9 mouse cellular contexts compared by ENCODE assay signal in the genomic region with DNA sequence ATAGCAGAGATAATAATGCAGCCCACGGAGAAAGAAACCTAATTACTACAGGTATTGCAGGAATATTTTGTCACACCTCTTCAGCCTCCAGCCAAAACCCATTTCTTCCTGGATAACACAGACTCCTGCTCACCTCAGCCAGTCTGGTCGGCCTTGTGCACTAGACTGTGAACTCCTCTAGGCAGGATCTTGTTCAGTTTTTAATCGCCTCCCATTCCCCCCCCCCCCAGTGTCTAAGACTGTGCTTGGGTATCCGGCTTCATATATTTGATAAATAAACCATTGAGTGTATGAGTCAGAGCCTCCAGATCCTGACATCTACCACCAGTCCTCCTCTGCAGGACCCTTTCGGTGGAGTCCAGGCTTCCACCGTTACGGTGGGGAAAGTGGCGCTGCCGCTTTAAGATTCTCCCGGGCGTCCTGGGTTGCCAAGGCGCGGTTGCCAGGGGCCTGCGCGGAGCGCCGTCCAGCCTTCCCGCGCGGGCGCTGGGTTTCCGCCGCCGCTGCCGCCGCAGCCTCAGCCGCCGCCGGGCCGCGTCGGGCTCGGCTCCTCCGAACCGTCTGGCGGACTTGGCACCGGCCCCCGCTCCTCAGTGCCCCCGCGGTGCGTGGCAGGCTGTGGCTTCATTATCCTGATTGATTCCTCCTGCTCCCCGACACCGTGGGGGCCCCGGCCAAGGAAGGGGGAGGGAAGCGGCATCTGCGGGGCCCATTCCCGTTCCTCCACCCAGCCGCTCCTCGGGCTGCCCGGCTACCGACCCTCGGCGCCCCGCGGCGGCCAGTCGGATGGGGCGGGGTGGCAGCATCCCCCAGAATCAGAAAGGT. TPM values are rescaled to one million over a fixed set of nuclear protein-coding genes. Genes with fewer than 3 reads are reported as not detected.
DNase-seq lines count a peak whose midpoint lies in the region; ATAC-seq and TF ChIP-seq lines count a peak whose summit lies in the region.
"Had no signal": no experiment of that assay in that cellular context is flagged by ENCODE, and none has a peak within 500 bp of the region (broad histone marks: within the 10 kb centered on the region; RNA-seq: fewer than 3 reads in every experiment).

No protein-coding gene starts in this region.

- TF ChIP-seq RAD21 in MEL (IDR thresholded peaks at IDR 0.05; ENCODE audit: low read depth, low read length): no peak

- no peak for TF ChIP-seq CTCF in MEL (IDR thresholded peaks at IDR 0.05 in 2 of 3, conservative IDR thresholded peaks at IDR 0.05 in 1 of 3; ENCODE audit: control insufficient read depth in 1 of 3, insufficient read depth in 1 of 3, low read depth in 2 of 3, low read length in 3 of 3, poor library complexity in 1 of 3, severe bottlenecking in 1 of 3)

- peak overlapping the region; percentile 84 for H3K9ac ChIP-seq in MEL (ENCODE audit: control insufficient read depth, low read depth, low read length, poor library complexity, severe bottlenecking)
- H3K9ac ChIP-seq in lung, embryonic 16.5 days (ENCODE audit: low read length): peak overlapping the region; percentile 83

- H3K79me2 ChIP-seq in MEL (ENCODE audit: control insufficient read depth, insufficient read depth, low read length, poor library complexity): no peaks in the 10 kb centered on the region; the same call in 1 of the 2 replicates

- H3K4me3 ChIP-seq in MEL (ENCODE audit: control insufficient read depth in 1 of 2, insufficient read depth in 1 of 2, low read depth in 2 of 2, low read length in 2 of 2): peak overlapping the region; percentile 69 to 78
- peak overlapping the region; percentile 81 for H3K4me3 ChIP-seq in hindbrain, embryonic 10.5 days
- peak overlapping the region; percentile 74 for H3K4me3 ChIP-seq in lung, embryonic 16.5 days (ENCODE audit: low read length)

- WGBS in hindbrain, embryonic 10.5 days: 1% methylated on average over 58 of the region's 58 CpGs
- 2% methylated on average over 58 of the region's 58 CpGs for WGBS in lung, embryonic 16.5 days

- peak; percentile 56 to 66; a peak in 2 of 4 replicates for TF ChIP-seq POLR2A in MEL (IDR thresholded peaks at IDR 0.05; ENCODE audit: control insufficient read depth in 1 of 2, insufficient read depth in 1 of 2, low read depth in 1 of 2, low read length in 2 of 2, poor library complexity in 1 of 2)

- peaks cover 0 to 9% of the 10 kb centered on the region in 2 experiments; a peak in 2 of 4 replicates for H3K36me3 ChIP-seq in MEL (ENCODE audit: control insufficient read depth in 1 of 2, insufficient read depth in 2 of 2, low read length in 2 of 2)
- no peaks in the 10 kb centered on the region for H3K36me3 ChIP-seq in hindbrain, embryonic 10.5 days
- H3K36me3 ChIP-seq in lung, embryonic 16.5 days (ENCODE audit: control insufficient read depth, insufficient read depth, low read length): no peaks in the 10 kb centered on the region

- no peaks in the 10 kb centered on the region for H3K27me3 ChIP-seq in MEL (ENCODE audit: control insufficient read depth in 1 of 2, insufficient read depth in 2 of 2, low read length in 2 of 2)
- peaks cover 77% of the 10 kb centered on the region for H3K27me3 ChIP-seq in hindbrain, embryonic 10.5 days (ENCODE audit: insufficient read depth, poor library complexity, severe bottlenecking)
- H3K27me3 ChIP-seq in lung, embryonic 16.5 days (ENCODE audit: control insufficient read depth, insufficient read depth, low read depth, low read length): peaks cover 11% of the 10 kb centered on the region

- no peak for TF ChIP-seq EP300 in MEL (IDR thresholded peaks at IDR 0.05; ENCODE audit: low read depth in 1 of 2, low read length in 2 of 2)

- H3K4me2 ChIP-seq in lung, embryonic 16.5 days (ENCODE audit: low read depth, low read length): peak overlapping the region; percentile 99

- H3K4me1 ChIP-seq in MEL (ENCODE audit: control insufficient read depth in 1 of 2, insufficient read depth in 2 of 2, low read length in 2 of 2): peaks cover 0 to 11% of the 10 kb centered on the region in 2 experiments; a peak in 3 of 4 replicates
- H3K4me1 ChIP-seq in hindbrain, embryonic 10.5 days (replicated peaks): peaks cover 56% of the 10 kb centered on the region
- H3K4me1 ChIP-seq in lung, embryonic 16.5 days (replicated peaks; ENCODE audit: control insufficient read depth, insufficient read depth, low read length): peaks cover 33% of the 10 kb centered on the region

- H3K9me3 ChIP-seq in MEL (replicated peaks; ENCODE audit: insufficient read depth, low read length): no peaks in the 10 kb centered on the region
- H3K9me3 ChIP-seq in hindbrain, embryonic 10.5 days: no peaks in the 10 kb centered on the region
- H3K9me3 ChIP-seq in lung, embryonic 16.5 days (ENCODE audit: control insufficient read depth, low read length): no peaks in the 10 kb centered on the region

- H3K27ac ChIP-seq in MEL (ENCODE audit: control insufficient read depth, low read depth, low read length): no peak overlapping the region
- peak overlapping the region; percentile 87 for H3K27ac ChIP-seq in hindbrain, embryonic 10.5 days
- no peak overlapping the region for H3K27ac ChIP-seq in lung, embryonic 16.5 days (ENCODE audit: low read length)

- DNase-seq in MEL (ENCODE audit: low read depth, low spot score): peak; percentile 79
- peak; percentile 95 for DNase-seq in cerebellum, adult 8-10 months
- DNase-seq in hindbrain, embryonic 10.5 days (ENCODE audit: low spot score): peak; percentile 79
- peak; percentile 81 to 86 for DNase-seq in layer of hippocampus, postnatal 10 days (ENCODE audit: low spot score in 2 of 2)
- peak; percentile 52 for DNase-seq in ovary, postnatal 14 days (ENCODE audit: low spot score)
- peak; percentile 58 for DNase-seq in urinary bladder, postnatal 25 days (ENCODE audit: low spot score)

- peak; percentile 73 for ATAC-seq in frontal cortex, adult (ENCODE audit: low TSS enrichment)
- peak; percentile 87 for ATAC-seq in lung, embryonic 16.5 days (ENCODE audit: low read depth)

TF ChIP-seq in MEL, 35 proteins besides CTCF, POLR2A, EP300 and RAD21:
- TF ChIP-seq NELFE (IDR thresholded peaks at IDR 0.05; ENCODE audit: low read depth, low read length) (peak; percentile 43; the same call in 1 of the 2 replicates), TBP (IDR thresholded peaks at IDR 0.05; ENCODE audit: low read depth, low read length) (no peak), JUND (IDR thresholded peaks at IDR 0.05; ENCODE audit: low read depth, low read length) (no peak), MAFK (IDR thresholded peaks at IDR 0.05; ENCODE audit: borderline replicate concordance, low read depth, low read length) (no peak), ELF1 (IDR thresholded peaks at IDR 0.05; ENCODE audit: low read depth, low read length) (peak; percentile 45; the same call in 1 of the 2 replicates), GATA1 (IDR thresholded peaks at IDR 0.05; ENCODE audit: low read depth, low read length) (no peak), BHLHE40 (IDR thresholded peaks at IDR 0.05; ENCODE audit: borderline replicate concordance, low read depth, low read length) (no peak), E2F4 (IDR thresholded peaks at IDR 0.05; ENCODE audit: borderline replicate concordance, low read depth, low read length) (no peak; the same call in 1 of the 2 replicates), POLR2AphosphoS2 (IDR thresholded peaks at IDR 0.05; ENCODE audit: low read length) (no peak), TCF12 (IDR thresholded peaks at IDR 0.05; ENCODE audit: low read depth, low read length) (no peak), MAZ (IDR thresholded peaks at IDR 0.05; ENCODE audit: low read depth, low read length) (peak; percentile 30; the same call in 1 of the 2 replicates), MXI1 (IDR thresholded peaks at IDR 0.05; ENCODE audit: low read depth, low read length) (peak; percentile 83), ZKSCAN1 (IDR thresholded peaks at IDR 0.05; ENCODE audit: low read depth, low read length) (no peak), SMC3 (IDR thresholded peaks at IDR 0.05; ENCODE audit: low read depth, low read length) (no peak), TAL1 (IDR thresholded peaks at IDR 0.05; ENCODE audit: low read length) (no peak), USF2 (IDR thresholded peaks at IDR 0.05; ENCODE audit: borderline replicate concordance in 1 of 2, insufficient read depth in 1 of 2, low read depth in 1 of 2, low read length in 2 of 2) (no peak), UBTF (IDR thresholded peaks at IDR 0.05; ENCODE audit: borderline replicate concordance, insufficient read depth, low read depth, low read length) (peak; percentile 88; the same call in 1 of the 2 replicates), NRF1 (IDR thresholded peaks at IDR 0.05; ENCODE audit: insufficient read depth, low read depth, low read length, poor library complexity, severe bottlenecking) (peak; percentile 62), CHD2 (IDR thresholded peaks at IDR 0.05; ENCODE audit: low read length) (no peak), SIN3A (IDR thresholded peaks at IDR 0.05; ENCODE audit: low read length) (peak; percentile 97), CHD1 (IDR thresholded peaks at IDR 0.05; ENCODE audit: low read depth, low read length) (no peak), RCOR1 (IDR thresholded peaks at IDR 0.05; ENCODE audit: low read depth, low read length) (no peak), ETS1 (IDR thresholded peaks at IDR 0.05; ENCODE audit: low read depth, low read length) (no peak), HCFC1 (IDR thresholded peaks at IDR 0.05; ENCODE audit: low read depth, low read length) (peak; percentile 74), ZMIZ1 (IDR thresholded peaks at IDR 0.05; ENCODE audit: low read depth, low read length) (no peak)
TF ChIP-seq in MEL: peak in this region for 8.

RNA-seq across cellular contexts. Expression of gene Neurod2, which starts 35.0 kb away (rescaled TPM):
- total RNA-seq in MEL (2012; rRNA removed): not detected in 2 replicates
- polyA plus RNA-seq in MEL (2012; ENCODE audit: insufficient read depth in 1 of 2, insufficient read length in 2 of 2, low read depth in 1 of 2, low replicate concordance in 2 of 2, missing spikeins in 1 of 2): not detected
- 0.07 and 0.13 TPM in 2 replicates for polyA plus RNA-seq in hindbrain, embryonic 10.5 days (2016; fragmentation: Nextera tagmentation; extraction: Ambion mirVana)
- total RNA-seq in layer of hippocampus, postnatal 10 days (2021): 100 to 1,000 TPM; 114 to 118 TPM
- 0.06 TPM in 1 of 2 replicates, not detected in the other for polyA plus RNA-seq in lung, embryonic 16.5 days (2015; fragmentation: Nextera tagmentation; extraction: Ambion mirVana)
- polyA plus RNA-seq: large intestine, adult 2 months had no signal

RNA-seq across cellular contexts. Expression of gene Ppp1r1b, which starts 53.8 kb away (rescaled TPM):
- total RNA-seq in MEL (2012; rRNA removed): 25.4 and 35.2 TPM in 2 replicates
- 100 to 1,000 TPM in 1 of 2 experiments, not detected in 1; 114 TPM for polyA plus RNA-seq in MEL (2012; ENCODE audit: insufficient read depth in 1 of 2, insufficient read length in 2 of 2, low read depth in 1 of 2, low replicate concordance in 2 of 2, missing spikeins in 1 of 2)
- polyA plus RNA-seq in hindbrain, embryonic 10.5 days (2016; fragmentation: Nextera tagmentation; extraction: Ambion mirVana): 1.0 and 1.3 TPM in 2 replicates
- total RNA-seq in layer of hippocampus, postnatal 10 days (2021): 10 to 100 TPM; 17.5 to 24.1 TPM
- 5.6 and 6.1 TPM in 2 replicates for polyA plus RNA-seq in lung, embryonic 16.5 days (2015; fragmentation: Nextera tagmentation; extraction: Ambion mirVana)

Comparison
In these comparisons a context has a peak if more than half of its experiments do, and no peak if none do; other contexts are left out.
1. RNA of gene Ppp1r1b, which starts 53.8 kb away (polyA plus RNA-seq): 114 TPM in MEL; 5.6 to 6.1 TPM in lung, embryonic 16.5 days and 1.0 to 1.3 TPM in hindbrain, embryonic 10.5 days; every median in the first group is over 10 times any median in the second.
2. Peak in every context shown above with its lines, with median percentiles within 50 percentile points of each other: DNase-seq and H3K4me3 ChIP-seq.